Mouse (Mus musculus) cerebellum, adult (tissue): ENCODE measurements around the gene Ccdc50.

Experiments used
- ATAC-seq: cut with Nextera tagmentation; 2 replicates; pipeline ENCODE4 v1.9.2; 2017; ENCODE audit warnings: mild to moderate bottlenecking, moderate library complexity, mixed read lengths; ENCODE audit not compliant: insufficient number of reproducible peaks, low FRiP score, low TSS enrichment

The Ccdc50 gene

GRCm38 (mm10) chr16:27388761-27389451, at the start of gene Ccdc50:
Gene Ccdc50, plus strand, starts transcription at chr16:27388869.
- peak; percentile 81 for ATAC-seq

DNA sequence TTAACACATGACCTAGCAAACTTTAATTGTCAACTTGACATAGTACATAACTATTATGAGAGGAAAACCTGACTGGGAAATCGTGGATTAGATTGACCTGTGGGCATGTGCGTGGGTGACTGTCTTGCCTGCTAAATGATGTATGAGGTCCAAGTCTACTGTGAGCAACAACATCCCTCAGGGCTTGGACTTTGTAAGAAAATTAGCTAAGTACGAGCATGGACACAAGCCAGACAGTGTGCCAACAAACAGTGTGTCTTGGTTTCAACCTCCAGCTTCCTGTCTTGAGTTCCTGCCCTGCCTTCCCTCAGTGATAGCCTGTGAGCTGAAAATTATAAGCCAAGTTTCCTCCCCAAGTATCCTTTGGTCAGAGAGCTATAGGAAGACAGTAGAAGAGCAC, 41.1 kb upstream of the Ccdc50 start:
- no peak for ATAC-seq

DNA sequence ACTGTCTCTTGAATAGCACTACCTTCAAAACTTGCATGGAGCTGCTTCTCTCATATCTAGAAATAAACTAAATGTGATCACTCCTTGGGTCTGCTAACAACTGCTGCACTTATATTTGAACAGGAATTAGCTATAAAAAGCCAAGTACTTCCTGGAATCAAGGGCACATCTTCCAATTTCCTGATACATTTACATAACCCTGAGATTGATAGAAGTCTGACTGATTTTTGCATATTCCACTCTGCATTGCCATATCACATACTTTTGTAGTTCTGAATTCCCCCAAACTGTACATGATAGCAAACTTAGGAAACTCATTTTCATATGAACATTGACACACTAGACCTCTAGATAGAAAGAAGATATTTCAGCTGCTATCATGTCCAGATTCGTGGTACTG, 40.3 kb upstream of the Ccdc50 start:
- no peak for ATAC-seq

- no peak for ATAC-seq
These were observed 39.4 kb upstream of the Ccdc50 start for GRCm38 (mm10) chr16:27349235-27349634.

- ATAC-seq: no peak
These were observed 38.7 kb upstream of the Ccdc50 start for GRCm38 (mm10) chr16:27349878-27350532.

DNA sequence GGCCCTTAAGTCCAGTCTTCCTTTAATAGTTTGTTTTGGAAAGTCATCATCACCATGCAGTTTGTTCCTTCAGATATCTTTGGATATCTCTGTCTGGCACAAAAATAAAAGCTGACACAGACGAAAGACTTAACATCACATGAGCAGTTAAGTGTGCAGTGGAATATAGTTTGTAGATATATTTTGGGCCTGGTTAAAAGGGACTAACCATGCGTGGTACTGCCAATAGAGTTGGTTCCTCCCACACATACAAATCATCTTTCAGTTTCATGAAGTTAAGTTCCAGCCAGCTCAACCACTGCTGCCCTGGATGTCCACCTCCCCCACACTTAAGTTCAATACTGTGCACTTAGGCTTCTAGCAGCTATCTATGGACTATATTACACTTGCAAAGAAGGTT, 34.2 kb upstream of the Ccdc50 start:
- ATAC-seq: no peak

DNA sequence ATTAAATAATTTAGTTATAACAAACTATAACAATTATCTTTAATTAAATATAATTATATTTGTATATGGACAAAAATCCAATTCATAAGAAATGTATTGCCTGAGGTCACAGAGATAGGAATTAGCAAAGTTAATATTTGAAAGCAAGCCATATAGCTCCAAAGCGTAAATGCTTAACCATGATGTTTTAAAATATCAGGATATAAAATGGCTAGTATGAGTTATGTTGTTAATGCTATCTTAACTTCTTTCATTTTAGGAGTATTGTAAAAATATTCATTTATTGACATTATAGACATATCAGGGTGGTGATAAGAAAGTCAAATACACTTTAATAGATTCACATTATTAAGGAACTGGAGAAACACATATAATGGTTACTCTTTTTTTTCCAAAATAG, 28.6 kb upstream of the Ccdc50 start:
- no peak for ATAC-seq

GRCm38 (mm10) chr16:27370191-27370590, 18.5 kb upstream of the Ccdc50 start, which contains the start of gene Uts2b:
Gene Uts2b, minus strand, starts transcription at chr16:27370239.
- no peak for ATAC-seq

DNA sequence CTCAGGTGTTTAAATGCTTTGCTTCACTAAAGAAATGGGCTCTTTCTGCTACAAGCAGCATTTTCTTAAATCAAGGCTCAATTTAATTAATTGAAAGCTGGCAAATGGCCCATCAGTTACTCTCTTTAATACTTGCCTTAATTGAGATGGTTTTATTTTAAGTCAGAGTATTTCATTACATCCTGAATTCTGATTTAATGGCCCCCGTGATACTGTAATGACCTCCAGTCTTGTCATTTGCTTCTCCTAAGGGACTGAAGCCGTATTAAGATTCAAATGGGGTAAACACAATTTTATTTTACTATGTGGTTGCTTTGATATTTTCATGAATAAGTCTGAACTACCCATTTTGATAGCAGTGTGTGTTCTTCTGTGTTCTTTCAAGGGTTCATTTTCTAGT, 18.0 kb upstream of the Ccdc50 start:
- no peak for ATAC-seq

- no peak for ATAC-seq
These were observed 14.5 kb upstream of the Ccdc50 start for GRCm38 (mm10) chr16:27374139-27374538.

DNA sequence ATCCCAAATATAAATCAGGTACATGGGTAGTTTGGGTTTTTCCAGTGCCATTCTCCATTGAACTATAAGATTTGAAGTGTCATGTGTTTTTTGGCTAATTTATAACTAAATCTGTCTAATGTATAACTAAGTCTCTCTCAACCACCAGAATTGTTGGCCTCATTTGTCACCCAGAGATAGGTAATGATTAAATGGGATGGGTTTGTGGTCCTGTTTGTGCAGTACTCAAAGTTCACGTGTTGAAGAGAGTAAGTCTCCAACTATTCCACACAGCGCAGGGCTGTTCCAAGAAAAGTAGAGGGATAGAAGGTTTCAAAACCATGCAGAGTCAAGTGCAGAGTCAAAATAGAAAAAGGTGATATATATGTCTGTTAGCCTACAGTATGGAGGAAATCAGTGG, 13.4 kb upstream of the Ccdc50 start:
- ATAC-seq: no peak

GRCm38 (mm10) chr16:27376556-27376955, 12.1 kb upstream of the Ccdc50 start:
- ATAC-seq: no peak

DNA sequence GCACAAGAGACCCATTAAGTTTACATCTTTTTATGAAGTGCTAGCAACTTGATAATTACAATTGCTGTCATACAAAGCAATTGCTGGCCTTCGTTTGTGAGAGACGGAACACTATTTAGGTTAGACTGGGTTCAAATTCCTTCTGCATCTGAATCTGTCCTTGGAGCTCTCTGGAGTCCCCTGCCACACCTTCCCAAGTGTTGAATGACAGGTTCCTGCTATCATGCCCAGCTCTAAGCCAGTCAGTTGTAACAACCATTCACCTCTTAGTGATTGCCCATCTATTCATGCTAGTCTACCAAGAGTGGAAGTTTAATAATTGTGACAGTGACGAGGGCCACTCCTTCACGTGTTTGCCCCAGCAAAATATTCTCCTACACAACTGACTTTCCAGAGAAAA, 6.5 kb upstream of the Ccdc50 start:
- no peak for ATAC-seq

- no peak for ATAC-seq
These were observed 3.6 kb upstream of the Ccdc50 start for GRCm38 (mm10) chr16:27384893-27385603.

GRCm38 (mm10) chr16:27385649-27386048, 3.0 kb upstream of the Ccdc50 start:
- ATAC-seq: no peak

- no peak for ATAC-seq
These were observed 1.7 kb upstream of the Ccdc50 start for GRCm38 (mm10) chr16:27386850-27387407.

DNA sequence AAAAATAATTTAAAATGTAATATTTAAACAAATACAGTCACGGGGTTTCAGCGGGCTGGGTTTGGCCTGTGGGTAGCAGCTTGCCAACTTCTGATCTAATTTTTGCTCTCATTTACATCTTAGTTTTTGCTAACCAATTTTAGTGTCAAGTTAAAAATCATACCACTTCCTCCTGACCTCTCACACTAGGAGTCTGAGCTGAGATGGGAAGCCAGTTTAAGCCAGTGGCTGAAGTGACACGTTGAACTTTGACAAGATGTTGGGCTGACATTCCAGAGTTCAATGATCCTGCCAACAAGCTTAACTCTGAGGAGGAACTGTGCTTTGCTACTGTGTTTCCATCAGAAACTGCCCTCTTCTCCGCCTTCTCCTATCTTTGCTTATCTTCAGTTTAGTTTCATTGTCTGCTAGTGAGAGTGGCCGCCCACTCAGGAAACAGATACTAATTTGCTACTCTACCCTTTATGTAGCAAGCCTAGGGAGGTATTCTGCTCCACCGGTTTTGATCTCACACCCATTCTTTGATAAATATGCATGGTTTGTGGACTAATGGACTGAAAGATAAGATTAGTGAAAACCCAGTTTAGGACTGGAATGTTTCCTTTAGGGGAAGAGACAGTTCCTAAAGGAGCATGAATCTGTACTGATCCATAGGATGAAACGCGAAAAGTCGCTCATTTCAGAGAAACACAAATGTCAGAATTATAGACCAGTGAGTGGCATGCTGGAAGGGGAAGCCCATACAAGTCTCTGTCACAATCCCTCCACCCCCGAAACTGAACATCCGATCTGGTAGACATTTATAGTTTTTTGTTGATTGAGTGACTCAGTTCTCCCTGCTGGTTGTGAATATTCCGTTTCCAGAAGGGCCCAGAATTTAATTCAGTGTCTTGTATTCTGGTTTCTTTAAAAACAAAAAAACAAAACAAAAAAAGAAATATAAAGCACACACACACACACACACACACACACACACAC, 746 bp upstream of the Ccdc50 start:
- no peak for ATAC-seq

DNA sequence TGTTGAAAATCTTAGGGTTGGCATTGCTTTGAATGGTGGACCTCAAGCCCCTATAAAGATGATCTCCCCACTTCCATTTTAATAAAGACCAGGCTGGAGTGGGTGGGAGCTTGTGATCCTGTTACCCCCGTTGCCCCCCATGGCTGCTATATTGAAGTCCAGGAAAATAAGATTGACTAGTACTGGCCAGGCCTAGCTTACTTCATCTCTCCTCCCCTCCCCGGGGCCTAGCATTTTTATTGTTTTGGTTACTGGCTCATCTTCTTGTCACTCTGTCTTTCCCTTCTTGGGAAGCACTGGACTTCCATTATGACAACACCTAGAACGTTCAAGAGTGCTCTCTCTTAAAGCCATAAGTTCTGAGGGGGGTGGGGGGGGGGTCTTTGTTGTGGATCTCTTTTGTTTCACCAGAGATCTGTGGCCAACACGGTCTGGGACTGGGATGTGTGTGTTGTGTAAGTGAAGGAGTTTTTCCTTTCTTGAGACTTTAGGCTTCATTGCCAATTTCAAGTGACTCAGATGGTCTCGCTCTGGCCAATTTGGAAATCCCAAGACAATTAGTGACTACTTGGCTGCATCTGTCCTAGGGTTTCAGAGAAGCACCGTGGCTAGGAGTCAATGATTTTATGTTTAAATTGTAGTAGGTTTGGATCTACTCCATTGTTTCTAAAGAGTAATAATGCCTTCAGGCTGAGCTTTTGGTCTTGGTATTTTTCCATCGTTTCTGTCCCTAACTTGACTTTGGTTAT, 1.0 kb downstream of the Ccdc50 start:
- no peak for ATAC-seq

DNA sequence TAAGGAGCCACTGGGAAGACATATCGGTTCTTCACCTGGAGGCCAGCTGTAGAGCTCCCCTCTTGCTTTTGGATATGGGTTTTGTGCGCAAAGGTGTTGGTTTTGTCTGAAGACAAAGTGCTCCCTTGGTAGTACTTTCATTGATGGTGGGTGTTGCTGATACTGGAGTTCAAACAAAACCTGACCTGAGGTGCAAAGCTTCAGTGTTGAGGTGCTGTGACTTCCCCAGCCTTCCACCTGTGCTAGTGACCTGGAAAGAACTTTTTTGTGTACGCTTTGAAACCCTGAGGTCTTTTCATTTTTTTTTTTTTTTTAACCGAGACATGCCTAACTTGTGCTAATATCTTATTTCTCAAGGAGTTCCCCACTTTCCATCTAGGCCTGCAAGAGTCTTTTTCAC, 1.6 kb downstream of the Ccdc50 start:
- no peak for ATAC-seq
